Mouse (Mus musculus): Measurements from ENCODE around the gene Rbm47. TPM values are rescaled to one million over a fixed set of nuclear protein-coding genes. Genes with fewer than 3 reads are reported as not detected.

The Rbm47 gene
- total RNA-seq, 2 experiments from 2014 or later = 0.77 to 1.6 TPM

DNA sequence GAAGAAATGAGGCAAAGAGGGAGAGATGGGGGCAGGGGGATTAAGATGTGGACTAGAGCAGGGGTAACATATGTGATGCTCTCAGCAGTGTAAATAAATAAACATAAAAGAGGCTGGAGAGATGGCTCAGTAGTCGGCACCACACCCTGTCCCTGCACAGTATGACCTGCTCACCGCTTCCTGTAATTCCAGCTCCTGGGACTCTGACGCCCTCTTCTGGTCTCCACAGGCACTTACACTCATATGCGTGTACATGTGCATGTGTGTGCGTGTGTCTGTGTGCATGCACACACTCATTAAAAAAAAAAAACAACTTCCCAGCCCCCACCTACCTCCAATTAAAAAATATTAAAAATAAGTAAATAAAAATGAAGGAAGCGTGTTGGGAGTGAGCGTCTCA lies 38.3 kb downstream of the Rbm47 start:
- no peak for DNase-seq (ENCODE audit: low spot score in 2 of 2)

DNA sequence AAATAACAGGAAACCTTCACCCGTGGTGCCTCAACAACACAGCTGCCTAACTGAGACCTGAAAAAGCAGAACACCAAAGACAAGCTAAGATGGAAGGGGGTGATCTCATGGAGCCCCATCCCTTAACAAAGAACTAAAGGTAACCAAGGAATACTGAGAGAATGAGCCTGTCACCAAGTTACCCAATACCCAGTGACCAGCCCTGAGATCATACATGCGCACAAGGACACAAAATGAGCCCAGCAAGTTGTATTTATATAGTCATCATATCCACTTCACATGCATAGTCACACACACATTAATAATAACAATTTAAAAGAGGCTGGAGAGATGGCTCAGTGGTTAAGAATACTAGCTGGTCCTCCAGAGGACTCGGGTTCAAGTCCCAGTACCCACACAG lies 44.0 kb downstream of the Rbm47 start:
- DNase-seq (ENCODE audit: low spot score in 2 of 2) = no peak

DNA sequence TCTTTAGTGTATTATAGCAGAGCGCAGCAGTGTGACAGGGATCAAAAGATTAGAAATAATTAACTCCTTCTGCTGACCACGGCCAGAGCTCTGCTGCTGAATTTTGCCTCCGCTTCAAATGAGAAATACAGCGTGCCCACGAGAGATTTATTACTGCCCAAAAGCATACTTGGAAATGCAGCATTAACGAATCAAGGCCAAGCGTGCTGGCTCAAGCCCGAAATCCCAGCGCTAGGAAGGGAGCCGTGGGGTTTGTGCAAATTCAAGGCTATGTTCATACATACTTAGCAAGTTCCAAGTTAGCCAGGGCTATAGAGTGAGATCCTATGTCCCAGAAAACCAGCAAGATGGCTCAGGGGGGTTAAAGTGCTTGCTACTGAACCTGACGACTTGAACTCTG lies 47.5 kb downstream of the Rbm47 start:
- no peak for DNase-seq (ENCODE audit: low spot score in 2 of 2)

DNA sequence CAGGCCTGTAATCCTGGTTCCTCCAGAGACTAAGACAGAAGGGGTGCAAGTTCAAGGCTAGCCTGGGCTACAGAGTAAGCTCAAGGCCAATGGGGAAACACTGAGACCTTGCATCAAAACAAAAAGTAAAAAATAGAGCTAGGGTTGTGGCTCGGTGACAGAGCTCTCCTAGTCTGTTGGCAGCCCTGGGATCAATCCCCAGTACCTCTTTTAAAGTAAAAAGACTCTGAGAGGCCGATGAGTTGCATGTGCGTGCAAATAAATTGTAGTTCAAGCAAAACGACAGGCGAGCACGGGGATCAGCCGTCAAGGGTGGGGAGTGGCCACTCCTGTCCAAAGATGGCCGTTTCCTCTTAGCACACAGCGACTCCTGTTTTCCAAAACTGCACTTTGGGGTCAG lies 48.0 kb downstream of the Rbm47 start:
- DNase-seq (ENCODE audit: low spot score in 2 of 2) = no peak

DNA sequence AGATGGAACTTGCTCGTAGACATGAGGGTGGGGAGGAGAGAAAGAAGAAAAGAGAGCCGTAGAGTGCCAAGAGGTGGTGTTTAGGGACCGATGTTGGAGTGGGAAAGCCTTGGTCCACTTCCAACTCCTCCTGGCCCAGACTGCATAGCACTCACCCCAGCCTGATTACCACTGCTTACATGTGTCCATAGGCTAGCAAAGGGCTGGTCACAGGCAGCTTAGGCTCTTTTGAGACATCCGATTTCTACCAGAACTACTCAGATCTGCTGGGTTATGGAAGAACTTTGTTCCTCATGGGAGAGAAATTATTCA lies 48.9 kb downstream of the Rbm47 start:
- no peak for DNase-seq (ENCODE audit: low spot score in 2 of 2)

DNA sequence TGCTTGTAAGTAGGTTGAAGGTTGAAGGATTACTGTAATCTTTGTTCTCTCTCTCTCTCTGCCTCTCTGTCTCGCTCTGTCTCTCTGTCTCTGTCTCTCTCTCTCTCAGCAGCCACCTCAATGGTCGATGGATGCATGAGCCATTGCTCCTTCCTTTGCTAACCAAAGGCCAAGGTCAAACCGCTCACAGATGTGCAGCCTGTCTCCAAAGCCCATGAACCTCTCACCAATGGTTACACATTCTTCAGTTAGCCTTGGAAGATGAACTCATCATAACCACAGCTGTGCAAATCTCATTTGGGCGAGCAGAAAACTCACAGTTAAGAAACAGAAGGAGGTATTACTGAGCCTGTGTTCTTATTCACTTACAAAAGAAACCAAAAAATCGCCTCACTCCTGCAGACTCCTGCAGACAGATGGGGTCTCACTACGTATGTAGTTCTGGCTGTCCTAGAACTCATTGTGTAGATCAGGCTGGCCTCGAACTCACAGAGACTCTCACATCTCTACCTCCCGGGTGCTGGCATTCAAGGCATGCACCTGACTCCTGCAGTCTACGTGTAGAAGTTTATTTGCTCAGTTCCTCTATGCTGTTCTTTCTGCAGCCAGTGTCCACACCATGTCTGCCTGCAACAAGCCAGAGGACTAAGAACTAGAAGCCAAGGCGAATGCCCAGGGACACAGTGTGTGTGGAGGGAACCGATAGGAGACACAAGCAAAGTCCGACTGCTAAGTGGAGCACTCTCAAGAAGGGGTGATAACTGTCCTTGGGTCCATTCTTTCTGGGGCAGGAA lies 49.4 kb downstream of the Rbm47 start:
- DNase-seq (ENCODE audit: low spot score in 2 of 2) = no peak

DNA sequence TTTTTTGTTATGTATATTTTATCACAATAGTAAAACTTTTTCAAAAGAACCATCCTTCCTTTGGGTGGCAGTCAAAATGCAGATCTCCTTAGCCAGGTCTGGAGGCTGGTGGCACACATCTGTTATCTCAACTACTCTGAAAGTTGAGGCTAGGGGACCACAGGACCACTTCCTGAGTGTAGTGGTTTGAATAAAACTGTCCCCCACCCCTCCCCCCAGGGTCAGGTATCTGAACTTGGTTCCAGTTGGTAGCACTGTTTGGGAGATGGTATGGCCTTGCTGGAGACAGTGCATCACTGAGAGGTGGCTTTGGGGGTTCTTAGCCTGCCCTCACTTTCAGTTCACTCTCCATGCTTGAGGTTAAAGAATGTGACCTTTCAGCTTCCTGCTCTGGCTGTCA lies 51.7 kb downstream of the Rbm47 start:
- DNase-seq (ENCODE audit: low spot score in 2 of 2) = no peak

DNA sequence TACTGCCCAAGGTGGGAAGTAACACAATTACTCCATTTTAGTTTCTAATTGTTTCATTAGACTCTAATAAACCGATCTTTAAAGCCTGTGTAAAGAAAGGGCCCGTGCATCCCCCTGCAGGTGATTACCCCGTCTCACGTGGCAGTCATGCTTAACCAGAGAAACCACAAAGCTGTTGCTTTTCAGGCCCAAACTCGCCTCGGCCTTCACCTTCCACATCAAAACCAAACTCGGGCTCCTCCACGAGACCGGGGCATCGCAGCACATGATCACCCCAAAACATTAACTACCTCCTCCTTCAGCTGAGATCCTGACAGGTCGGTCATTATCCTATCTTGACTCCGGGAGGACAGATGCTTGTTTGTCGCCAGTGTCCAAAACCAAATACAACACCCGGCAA lies 58.2 kb downstream of the Rbm47 start:
- DNase-seq (ENCODE audit: low spot score in 2 of 2) = no peak

DNA sequence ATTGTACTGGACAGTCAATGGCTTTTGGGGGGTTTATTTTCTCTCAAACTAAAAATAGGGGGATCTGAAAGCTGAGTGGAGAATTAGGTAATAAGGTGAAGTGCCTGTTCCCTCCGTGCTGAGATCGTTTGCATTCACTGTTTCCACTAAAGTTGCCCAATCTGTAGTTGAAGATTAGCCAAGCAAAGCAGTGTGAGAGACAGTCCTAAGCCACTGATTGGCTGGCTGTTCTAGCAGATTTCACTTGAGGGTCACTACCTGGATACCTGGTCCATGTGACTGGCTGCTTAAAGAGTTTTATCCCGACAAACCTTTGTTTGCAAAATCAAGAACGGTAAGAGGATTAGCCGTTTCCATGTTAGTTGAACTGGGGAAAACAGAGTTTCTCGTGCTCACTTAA lies 58.7 kb downstream of the Rbm47 start:
- DNase-seq (ENCODE audit: low spot score in 2 of 2) = no peak

DNA sequence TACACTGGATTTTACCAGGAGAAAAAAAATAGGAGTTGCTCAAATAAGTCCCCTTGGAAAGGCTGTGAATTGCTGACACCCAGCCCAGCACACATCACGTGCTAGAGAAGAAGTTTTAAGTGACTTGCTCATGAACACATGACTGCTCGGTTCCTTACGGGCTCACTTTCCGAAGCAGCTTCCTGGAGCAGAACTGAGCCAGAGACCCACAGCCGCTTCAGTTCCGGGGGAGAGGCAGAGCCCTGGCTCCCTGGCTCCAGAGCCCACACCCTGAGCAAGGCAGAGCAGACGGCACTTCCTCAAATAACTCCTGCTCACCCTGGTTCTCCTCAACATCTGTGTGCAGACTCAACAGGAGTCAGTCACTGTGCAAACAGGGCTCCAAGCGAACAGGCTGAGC lies 60.9 kb downstream of the Rbm47 start:
- peak in 1 of 2 experiments; percentile 7 for DNase-seq (ENCODE audit: low spot score in 2 of 2)

DNA sequence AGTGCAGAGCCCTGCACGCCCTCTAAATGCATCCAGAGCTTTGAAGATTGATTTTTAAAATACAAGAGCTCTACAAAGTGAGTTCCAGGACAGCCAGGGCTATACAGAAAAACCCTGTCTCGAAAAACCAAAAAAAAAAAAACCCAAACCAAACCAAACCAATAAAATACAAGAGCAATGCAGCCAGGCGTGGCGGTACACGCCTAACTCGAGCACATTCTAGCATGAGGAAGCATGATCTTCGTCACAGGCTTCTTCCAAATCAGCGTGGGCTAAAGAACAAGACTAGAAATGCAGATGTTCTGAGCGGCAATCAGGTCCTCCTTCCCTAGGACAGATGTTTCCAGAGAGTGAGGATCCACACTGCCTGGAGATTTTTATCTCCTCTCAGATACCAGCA lies 66.5 kb downstream of the Rbm47 start:
- no peak for DNase-seq (ENCODE audit: low spot score in 2 of 2)

DNA sequence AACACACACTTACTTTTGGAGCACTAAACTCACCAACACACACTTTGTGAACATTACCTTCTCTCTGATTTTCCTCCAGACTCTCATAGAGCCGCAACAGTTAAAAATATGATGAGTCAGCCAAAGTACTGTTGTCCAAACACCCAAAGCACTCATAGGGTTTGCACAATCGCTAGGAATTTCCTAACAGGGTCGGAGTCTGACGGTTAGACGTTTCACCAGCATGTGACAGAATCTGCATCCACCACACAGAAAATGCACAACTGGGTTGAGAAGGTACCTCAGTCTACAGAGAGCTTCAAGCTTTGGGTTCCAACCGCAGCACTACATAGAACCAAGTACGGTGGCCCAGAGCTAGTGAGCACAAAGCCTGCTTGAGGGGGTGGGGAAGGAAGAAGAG lies 67.0 kb downstream of the Rbm47 start:
- no peak for DNase-seq (ENCODE audit: low spot score in 2 of 2)

DNA sequence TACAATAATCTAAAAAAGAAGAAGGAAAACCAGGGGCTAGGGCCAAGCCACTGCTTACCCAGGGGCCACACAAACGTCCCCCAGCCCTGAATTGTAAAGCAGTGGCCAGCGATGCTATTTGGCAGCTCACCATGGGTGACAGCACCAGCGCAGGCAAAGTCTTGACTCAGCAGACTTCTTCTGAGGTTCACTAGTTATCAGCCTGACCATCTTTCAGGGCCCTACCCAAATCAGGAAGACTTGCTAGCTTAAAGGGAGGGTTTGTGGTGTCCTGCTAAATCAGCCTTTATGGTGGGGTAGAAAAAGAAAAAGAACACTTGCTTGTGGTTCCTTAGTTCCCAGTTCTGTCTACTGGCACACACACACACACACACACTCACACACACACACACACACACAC lies 67.6 kb downstream of the Rbm47 start:
- DNase-seq (ENCODE audit: low spot score in 2 of 2) = no peak

DNA sequence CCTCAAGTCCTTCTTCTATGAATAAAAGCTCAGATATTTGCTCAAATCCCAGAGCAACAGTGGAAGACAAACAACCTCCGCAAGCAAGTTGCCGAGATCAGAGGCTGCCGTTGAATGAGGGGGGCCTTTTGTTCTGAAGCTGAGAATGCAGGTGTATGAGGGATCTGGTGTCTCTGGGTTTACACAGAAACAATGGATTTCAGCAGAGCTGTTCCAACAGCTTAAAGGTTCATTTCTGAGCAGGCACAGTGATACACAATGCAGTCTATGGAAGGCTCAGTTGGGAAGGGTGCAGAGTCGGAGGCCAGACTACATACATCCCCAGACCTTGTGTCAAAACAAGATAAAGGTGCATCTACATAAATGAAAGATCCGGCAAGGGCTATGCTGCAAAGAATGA lies 69.5 kb downstream of the Rbm47 start:
- DNase-seq (ENCODE audit: low spot score in 2 of 2) = no peak

DNA sequence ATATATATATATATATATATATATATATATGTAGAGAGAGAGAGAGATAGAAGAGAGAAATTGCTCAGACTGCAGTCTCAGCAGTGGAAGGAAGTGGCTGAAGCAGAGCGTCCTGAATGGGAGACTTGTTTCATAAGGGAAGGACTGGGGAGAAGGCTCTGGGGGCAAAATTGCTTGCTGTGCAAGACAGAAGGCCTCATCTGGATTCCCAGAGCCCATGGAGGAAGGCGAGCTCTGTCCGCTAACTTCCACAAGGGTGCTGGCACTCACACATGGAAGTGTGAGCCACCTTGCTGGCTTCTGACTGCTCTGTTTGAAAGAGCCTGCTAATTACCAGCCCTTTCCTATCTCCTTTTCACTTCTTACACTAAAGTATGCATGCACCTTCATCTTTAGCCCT lies 70.1 kb downstream of the Rbm47 start:
- DNase-seq (ENCODE audit: low spot score in 2 of 2) = no peak

DNA sequence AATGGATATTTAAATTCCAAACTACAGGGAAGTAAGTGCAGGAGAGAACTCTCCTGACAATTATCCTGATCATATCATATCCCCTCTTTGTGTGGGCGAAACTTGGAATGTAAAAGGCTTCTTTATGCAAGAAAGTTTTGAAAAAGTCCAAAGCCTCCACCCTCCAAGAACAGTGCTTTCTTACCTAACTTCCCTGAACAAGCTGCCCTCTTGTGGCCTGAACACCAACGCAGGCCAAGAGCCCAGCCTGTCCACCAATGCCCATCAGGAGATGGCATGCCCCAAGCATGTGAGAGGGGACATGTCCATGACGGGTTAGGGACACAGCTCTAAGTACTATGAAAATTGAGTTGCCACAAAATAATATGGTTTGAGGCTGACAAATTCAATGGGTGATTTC lies 71.3 kb downstream of the Rbm47 start:
- DNase-seq (ENCODE audit: low spot score in 2 of 2) = no peak

DNA sequence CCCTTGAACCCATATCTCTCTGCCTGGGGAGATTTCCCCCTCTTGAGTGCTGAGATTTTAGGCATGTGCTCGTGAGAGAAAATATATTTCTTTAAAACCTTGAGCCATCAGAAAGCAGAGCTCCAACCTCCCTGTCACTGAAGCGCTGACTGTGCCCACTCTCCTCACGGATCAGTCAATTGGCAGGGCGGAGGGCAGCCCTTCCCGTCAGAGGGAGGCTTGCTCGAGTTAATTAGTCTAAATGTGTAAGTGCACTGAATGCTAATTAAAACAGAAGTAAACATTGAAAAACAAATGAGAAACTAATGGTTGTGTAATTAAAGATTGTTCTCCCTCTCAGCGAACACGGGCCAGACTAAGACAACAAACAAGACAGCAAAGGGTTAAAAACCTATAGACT lies 72.6 kb downstream of the Rbm47 start:
- no peak for DNase-seq (ENCODE audit: low spot score in 2 of 2)

DNA sequence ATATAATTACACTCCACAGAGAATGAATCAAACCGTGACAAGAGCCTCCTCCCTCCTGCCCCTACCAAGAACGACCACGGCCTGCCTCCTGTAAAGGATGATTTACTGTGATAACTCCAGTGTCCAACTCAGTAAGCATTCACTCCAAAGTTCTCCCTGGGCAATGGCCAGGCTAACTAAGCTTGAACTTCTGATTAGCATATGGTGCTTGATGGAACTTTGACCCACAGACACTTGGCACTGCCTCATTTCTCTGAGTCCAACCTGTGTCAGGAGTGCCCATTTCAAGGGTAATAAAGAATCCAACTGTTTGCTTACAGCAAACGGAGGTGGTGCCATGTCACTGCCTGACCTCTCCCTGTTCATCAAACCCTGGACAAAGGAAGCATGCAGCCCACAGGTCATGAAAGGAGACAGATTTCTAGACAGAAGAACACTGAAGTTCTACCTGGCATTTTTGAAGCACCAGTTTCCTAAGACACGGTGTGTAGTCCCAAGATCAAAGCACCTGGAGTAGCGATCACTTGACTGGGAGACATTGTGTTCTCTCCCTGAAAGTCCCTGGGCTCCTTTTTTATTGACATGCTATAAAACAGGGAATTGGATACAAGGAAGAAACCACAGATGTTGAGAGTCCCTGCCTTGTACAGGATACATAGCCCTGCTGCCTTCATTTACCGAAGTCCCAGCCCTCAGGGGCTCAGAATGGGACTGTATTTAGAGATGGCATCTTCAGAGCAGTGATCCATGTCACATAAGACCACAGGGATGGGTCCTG lies 74.6 kb downstream of the Rbm47 start:
- no peak for DNase-seq (ENCODE audit: low spot score in 2 of 2)

DNA sequence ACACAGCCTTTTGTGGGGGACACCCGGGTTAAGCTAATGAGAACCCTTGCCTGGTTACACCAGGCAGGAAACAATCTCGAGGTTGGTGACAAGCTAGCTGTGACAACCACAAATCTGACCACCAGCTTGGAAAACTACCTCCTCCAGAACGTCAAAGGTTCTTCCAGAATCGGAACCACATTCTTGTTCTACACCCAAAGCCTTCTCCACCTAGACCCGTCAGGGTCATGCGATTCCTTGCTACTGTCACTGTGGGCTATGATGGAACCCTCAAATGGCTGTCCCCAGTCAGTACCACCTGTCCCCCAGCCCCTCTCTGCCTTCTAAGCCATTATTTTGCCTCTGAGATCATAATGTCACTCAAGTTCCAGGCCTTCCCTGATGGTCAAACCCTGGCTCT lies 76.8 kb downstream of the Rbm47 start:
- no peak for DNase-seq (ENCODE audit: low spot score in 2 of 2)

DNA sequence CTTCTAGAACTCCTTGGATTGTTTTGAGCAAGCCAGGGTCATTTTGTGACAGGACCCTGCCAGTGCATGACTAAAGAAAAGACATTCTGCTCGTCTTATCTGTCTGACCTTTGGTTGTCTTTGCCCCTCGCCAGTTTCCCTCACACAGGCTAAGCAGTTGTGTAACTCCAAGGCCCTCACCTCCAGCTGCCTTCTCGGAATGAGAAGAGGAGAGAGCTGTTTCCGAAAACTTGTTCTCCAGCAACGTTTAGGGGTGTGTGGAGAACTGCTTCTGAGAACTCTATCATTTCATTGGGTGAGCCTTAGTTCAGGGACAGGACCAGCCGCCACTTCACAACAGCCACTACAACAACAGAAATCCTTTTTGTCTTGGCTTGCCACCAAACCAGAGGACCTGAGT lies 77.8 kb downstream of the Rbm47 start:
- no peak for DNase-seq (ENCODE audit: low spot score in 2 of 2)

DNA sequence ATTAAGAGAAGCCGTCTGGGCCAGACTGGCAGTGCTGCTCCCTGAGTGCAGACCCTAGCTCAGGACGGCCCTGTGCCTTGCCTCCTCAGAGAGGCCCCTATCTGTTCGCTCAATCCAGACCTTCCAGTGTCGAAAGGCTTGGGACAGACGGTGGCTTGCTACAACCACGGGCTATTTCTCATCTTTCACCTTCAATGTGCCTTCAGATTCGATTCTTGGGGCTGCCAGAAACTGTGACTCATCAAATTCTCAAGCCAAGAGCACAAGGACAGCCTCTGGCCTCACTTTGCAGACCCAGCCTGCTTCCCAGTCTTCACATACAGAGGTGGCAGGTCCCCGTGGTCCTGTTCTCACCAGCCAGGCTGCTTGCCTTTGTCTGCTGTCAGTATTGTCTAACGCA lies 82.9 kb downstream of the Rbm47 start:
- DNase-seq (ENCODE audit: low spot score in 2 of 2) = no peak

DNA sequence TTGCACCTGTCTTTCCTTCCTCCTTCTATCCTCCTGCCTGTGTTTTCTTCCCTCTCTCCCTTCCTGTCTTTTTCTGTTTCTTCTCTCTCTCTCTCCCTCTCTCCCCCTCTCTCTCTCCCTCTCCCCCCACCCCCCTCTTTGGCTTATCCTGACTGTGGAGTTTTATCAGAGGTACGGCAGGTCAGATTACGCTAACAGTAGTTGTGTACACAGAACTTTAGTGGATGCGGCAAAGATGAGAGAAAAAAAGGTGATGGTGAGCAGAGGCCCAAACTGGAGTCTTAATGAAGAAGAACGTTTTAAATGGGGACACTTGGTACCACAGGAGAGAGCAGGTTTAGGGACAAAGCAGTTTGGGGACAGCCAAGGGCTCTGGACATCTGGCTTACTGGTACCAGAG lies 83.3 kb downstream of the Rbm47 start:
- no peak for DNase-seq (ENCODE audit: low spot score in 2 of 2)

DNA sequence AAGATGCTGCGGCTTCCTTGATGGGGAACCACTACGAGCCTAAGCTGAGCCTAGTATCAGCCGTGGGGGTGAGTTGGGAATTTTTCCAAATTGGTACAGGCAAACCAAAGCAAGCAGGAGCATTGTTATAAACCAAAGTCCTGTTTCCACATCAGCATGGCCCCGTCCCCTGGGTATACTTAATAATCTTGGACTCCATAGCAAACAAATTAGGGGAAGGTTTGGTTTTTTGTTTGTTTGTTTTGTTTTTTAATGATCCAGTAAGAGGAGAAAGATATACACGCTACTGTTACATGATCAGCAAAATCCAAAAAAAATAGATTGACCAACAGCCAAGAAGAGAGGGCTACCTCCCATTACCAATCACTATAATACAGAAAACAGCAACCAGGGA lies 84.0 kb downstream of the Rbm47 start:
- DNase-seq (ENCODE audit: low spot score in 2 of 2) = no peak
